Mouse (Mus musculus) left cerebral cortex, postnatal 36 days (tissue): Measurements from ENCODE around the gene Pcsk6. TPM values are rescaled to one million over a fixed set of nuclear protein-coding genes. Genes with fewer than 3 reads are reported as not detected.

Experiments
- DNase-seq, 2 experiments: peaks; one replicate each; pipeline ENCODE4 v3.0.0; 2021 to 2022; ENCODE audit warnings: low spot score in 2 of 2, mixed read lengths in 1 of 2
- intact Hi-C: fragments of 180-260 bp; cut with DNase I; formaldehyde crosslinking; loops from one replicate; pipeline ENCODE4 v1.15.1; 2025
- total RNA-seq, 2 experiments: library from RNA; stranded (reverse); gene quantifications; 2 replicates each; pipeline ENCODE4 v1.2.3; 2021

Gene Pcsk6
- total RNA-seq, 2 experiments from 2014 or later, result 8.4 to 9.6 TPM

DNA sequence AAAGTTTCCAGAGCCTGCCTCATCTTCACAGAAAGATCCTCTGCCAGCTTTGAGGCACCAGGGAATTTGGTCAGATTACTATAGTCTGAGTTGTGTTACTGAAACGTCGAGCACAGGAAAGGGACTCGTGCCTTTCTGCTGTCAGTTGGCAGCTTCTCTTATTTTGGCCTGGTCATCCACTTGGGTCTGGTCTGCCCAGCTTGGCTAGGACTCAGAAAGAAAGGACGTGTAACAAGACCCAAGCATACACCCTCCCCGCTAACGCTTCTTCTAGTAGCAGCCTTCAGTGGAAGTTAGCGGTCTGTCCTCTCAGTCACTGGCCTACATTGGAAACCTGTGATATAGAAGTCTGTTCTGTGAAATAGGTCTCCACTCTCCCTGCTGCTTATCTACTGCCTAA lies 223.0 kb downstream of the Pcsk6 start:
- intact Hi-C loops, result no loop called here
- DNase-seq, result no peak

DNA sequence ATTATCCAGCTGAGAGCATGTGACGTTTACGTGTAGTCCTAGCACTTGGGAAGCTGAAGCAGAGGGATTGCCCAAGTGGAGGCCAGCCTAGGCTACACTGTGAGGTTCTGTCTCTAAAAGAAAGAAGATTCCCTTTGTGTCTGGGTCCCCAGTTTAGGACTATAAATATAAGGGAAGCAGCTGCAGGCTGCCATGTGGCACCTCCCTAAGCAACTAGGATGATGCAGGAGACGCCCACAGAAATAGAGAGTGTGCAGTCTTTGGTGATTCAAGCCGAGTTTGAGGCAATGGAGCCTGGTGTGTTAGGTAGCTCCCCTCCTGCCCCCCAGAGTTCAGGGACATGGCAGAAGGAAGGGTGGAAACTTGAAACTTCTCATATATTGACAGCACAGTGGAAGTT lies 226.1 kb downstream of the Pcsk6 start:
- DNase-seq, result peak; percentile 50 to 54
- intact Hi-C loops, result no loop called here

DNA sequence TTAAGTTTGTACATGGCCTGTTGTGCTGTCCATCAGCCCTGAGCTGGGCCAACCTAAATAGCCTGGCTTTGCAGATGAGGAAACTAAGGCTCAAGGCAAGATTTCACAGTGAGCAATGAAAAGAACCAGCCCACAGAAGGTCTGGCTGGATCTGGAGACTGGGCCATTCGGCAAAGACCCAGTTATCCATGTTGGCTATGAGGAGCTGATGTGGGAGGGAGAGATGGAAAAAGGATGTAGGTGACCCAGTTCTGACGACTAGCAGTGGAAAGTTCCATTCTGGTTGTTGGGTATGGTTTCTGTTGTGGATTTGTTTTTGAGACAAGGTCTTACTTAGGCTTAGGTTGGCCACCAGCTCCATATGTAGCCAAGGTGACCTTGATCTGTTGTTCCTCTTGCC lies 226.5 kb downstream of the Pcsk6 start:
- intact Hi-C loops, result no loop called here
- DNase-seq, result peak in 1 of 2 experiments; percentile 35

DNA sequence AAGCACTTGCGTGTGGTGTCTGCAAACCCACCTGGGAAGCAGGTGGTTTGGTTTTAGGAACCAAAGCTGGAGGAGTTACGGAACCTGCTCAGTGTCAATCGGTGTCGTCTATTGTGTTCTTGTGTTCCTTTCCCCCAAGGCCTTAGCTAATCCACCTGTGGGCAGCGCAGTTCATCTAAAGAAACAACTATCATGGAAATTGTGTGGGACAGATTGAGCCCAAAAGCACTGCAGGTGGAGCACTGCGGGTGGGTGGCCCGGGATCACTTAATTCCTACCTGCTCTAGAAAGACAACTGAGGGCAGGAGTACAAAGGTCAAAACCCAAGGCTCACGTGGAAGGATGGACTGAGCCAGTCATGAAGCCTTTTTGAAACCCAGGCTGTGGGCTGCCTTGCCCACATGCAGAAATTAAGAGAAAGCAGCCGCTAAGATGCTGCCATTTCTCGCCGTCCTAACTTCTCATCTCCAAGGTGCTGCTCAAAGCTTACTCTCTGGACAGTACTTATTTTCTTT lies 229.2 kb downstream of the Pcsk6 start:
- no peak for DNase-seq
- intact Hi-C loops, result no loop called here

DNA sequence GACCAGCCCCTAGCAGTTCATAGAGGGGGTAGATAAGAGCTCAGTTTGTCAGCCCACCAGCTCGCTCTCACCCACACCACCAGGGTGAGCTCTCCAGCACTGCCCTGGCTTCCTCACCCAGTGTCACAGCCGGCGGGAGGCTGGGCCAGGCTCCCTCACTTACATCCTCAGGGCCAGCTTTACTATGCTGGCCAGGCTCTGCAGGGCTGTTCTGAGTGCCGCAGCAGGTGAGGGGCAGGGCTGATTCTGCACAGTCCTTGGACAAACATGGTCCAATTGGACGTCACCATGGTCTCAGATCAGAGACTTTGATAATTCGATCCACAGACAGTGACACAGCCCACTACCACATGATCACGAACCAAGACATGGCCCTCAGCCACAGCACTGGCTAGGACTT lies 230.0 kb downstream of the Pcsk6 start:
- no peak for DNase-seq
- intact Hi-C loops, result no loop called here

DNA sequence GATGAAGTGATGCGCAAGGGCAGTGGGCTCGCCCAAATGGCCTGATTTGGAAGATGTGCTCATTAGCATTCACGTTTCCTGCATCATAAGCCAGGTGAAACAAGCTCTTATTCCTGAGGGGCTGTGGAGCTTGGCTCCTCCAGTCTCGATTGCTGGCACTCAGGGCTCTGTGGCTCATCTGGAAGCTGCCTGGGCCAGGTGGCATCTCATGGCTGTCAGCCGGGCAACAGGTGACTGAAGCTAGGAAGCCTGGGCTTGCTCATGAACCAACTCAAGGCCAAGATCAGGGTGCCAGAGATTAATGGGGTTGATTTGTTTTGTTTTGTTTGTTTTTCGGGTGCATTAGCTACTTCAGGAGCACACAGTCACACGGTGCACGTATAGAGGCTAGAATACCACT lies 231.1 kb downstream of the Pcsk6 start:
- no peak for DNase-seq
- intact Hi-C loops, result no loop called here

DNA sequence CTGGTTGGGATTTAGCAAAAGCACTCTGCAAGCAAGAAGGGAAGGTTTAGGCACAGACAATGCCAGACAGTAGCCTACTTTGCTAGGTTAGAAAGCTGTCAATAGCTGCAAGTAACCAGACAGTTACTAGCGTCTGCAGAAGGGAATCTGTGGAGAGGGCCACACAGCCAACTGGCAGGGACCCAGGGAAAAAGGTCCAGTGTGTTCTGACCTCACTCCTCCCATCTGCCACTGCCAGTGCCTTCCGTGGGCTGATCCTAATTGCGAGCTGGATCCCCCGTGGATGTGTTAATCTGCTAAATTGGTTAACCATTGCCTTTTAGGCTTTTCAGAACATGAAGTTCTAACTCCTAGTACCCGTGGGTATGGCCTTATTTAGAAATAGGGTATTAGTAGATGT lies 232.6 kb downstream of the Pcsk6 start:
- no peak for DNase-seq

DNA sequence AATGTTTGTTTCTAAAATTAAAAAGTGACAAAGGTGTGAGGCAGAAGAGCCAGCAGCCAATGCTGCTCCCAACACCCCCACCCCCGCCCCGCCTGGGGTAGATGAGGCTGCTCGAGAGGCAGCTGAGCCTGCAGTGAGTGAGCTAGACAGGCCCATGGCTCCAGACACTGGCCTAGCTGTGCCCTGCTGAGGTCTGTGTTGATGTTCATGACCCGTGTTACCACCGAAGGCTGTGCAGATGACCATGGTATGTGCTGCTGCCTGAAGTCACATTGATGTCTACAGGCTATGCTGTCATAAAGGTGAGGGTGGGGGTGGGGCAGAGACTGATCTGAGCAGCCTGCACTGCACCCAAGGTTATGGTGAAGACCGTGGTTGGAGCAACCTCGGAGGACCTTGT lies 237.3 kb downstream of the Pcsk6 start:
- no peak for DNase-seq
- intact Hi-C loops, result no loop called here

More for the DNA sequence above, 232.6 kb downstream of the Pcsk6 start:
- intact Hi-C loops, result no loop called here

Other genes starting within 250 kb of the Pcsk6 start
- gene Tarsl2, start 216.8 kb upstream of the Pcsk6 start, total RNA-seq, result 10 to 100 TPM; 40.0 to 43.8 TPM
- gene Tm2d3, start 170.6 kb upstream of the Pcsk6 start, total RNA-seq, result 10 to 100 TPM; 48.7 to 54.2 TPM
- gene Gm45213, start 181.9 kb downstream of the Pcsk6 start, total RNA-seq, result not detected
- 10 to 100 TPM; 32.1 to 36.7 TPM for gene Snrpa1, start 197.3 kb downstream of the Pcsk6 start, total RNA-seq
- 10 to 100 TPM; 47.7 to 54.5 TPM for gene Selenos, start 217.9 kb downstream of the Pcsk6 start, total RNA-seq
- 10 to 100 TPM; 15.4 to 16.2 TPM for gene Chsy1, start 247.8 kb downstream of the Pcsk6 start, total RNA-seq